In genomic region chr5:64581461-64581860, GRCm38 (mm10) we compare ENCODE assay signal across 9 mouse cellular contexts.
DNase-seq lines count a peak whose midpoint lies in the region; ATAC-seq and TF ChIP-seq lines count a peak whose summit lies in the region.
"Had no signal": no experiment of that assay in that cellular context is flagged by ENCODE, and none has a peak within 500 bp of the region (broad histone marks: within the 10 kb centered on the region; RNA-seq: fewer than 3 reads in every experiment).

No protein-coding gene starts in this region.

- H3K9ac ChIP-seq in kidney, embryonic 16.5 days (replicated peaks; ENCODE audit: low read length) = no peak overlapping the region
- H3K9ac ChIP-seq: limb, embryonic 15.5 days had no signal

- 48% methylated on average over 8 of the region's 8 CpGs for WGBS in kidney, embryonic 16.5 days

- no peak for DNase-seq in layer of hippocampus, adult 2 months (ENCODE audit: low spot score in 2 of 2)
- DNase-seq in layer of hippocampus, adult 9-11 months = no peak
- peak; percentile 81 to 89 for DNase-seq in heart, adult 18-20 months
- peak; percentile 65 for DNase-seq in ovary, postnatal 10 days (ENCODE audit: low spot score)
- DNase-seq in layer of hippocampus, postnatal 36 days = no peak

- H3K36me3 ChIP-seq in kidney, embryonic 16.5 days (ENCODE audit: insufficient read depth, low read length) = no peaks in the 10 kb centered on the region
- H3K36me3 ChIP-seq: limb, embryonic 15.5 days had no signal

- H3K27ac ChIP-seq in layer of hippocampus, adult 2 months = no peak overlapping the region
- H3K27ac ChIP-seq in kidney, embryonic 16.5 days (ENCODE audit: low read length) = peak overlapping the region; percentile 37; the same call in 1 of the 2 replicates
- H3K27ac ChIP-seq: limb, embryonic 15.5 days had no signal

- peaks cover 54% of the 10 kb centered on the region for H3K4me1 ChIP-seq in kidney, embryonic 16.5 days (ENCODE audit: insufficient read depth, low read length)

- no peak for ATAC-seq in kidney, embryonic 16.5 days (ENCODE audit: low FRiP score, low TSS enrichment)
- ATAC-seq in erythroid progenitor cell, adult 5-6 weeks (replicated peaks; ENCODE audit: low FRiP score, poor library complexity, severe bottlenecking) = no peak
- no peak for ATAC-seq in CD4-positive, CD25-positive, alpha-beta regulatory T cell, adult 4 months

- no peak overlapping the region for H3K4me3 ChIP-seq in layer of hippocampus, adult 2 months
- no peak overlapping the region for H3K4me3 ChIP-seq in kidney, embryonic 16.5 days (ENCODE audit: low read length)
- H3K4me3 ChIP-seq: limb, embryonic 15.5 days had no signal

- H3K27me3 ChIP-seq in kidney, embryonic 16.5 days (ENCODE audit: insufficient read depth, low read length) = no peaks in the 10 kb centered on the region

- no peak overlapping the region for H3K4me2 ChIP-seq in kidney, embryonic 16.5 days (replicated peaks; ENCODE audit: low read depth, low read length)
- H3K4me2 ChIP-seq: limb, embryonic 15.5 days had no signal

- no peaks in the 10 kb centered on the region for H3K9me3 ChIP-seq in kidney, embryonic 16.5 days (ENCODE audit: low read length)
- H3K9me3 ChIP-seq: limb, embryonic 15.5 days had no signal

- peak; percentile 33 for TF ChIP-seq CTCF in layer of hippocampus, adult 2 months (conservative IDR thresholded peaks at IDR 0.05)

Comparison
In these comparisons a context has a peak if more than half of its experiments do, and no peak if none do; other contexts are left out.
1. DNase-seq: peak in heart, adult 18-20 months (2 of 2) and ovary, postnatal 10 days (single experiment); none in layer of hippocampus, adult 2 months (0 of 2), layer of hippocampus, adult 9-11 months (single experiment) and layer of hippocampus, postnatal 36 days (0 of 2).